Mouse (Mus musculus) CD4-positive helper T cell, adult 2 months (primary cell): Measurements from ENCODE around the gene Endou.

Source experiments
- DNase-seq: peaks from one replicate; pipeline ENCODE4 v3.0.0-alpha.2; 2012; ENCODE audit warnings: low read depth, missing footprints, low spot score

The Endou gene

DNA sequence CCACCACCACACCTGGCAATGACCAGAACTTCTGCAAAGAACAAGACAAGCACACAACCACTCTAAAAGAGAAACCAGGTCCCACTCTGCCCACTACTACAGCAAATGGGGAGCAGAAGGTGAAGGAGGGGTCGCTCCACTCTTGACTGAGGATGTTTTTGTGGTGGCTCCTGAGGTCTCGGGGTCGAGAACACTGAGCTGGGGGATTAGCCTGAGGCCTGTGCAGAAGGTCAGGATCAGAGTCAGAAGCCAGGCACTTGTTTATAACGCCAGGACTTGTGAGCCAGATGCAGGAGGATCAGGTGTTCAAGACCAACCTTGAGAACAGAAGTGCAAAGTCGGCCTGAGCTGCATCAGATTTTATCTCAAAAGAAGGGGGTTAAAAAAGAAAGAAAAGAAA lies 3.6 kb downstream of the Endou start:
- no peak for DNase-seq

DNA sequence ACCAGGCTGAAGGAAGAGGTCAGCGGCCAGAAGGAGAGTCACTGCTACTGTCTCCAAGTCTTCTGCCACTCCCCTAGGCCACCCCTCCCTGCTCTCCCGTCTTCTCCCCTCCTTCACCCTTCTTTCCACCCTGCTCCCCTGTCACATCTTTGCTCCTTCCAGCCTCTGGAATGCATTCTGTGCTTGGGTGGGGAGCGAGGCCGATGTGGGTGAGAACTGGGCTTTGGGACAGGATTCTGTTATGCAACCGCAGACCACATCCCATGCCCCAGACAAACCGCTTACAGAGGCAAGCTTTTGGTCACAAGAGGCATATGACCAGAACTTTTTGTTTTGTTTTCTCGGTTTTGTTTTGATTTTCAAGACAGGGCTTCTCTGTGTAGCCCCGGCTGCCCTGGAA lies 4.1 kb downstream of the Endou start:
- no peak for DNase-seq

DNA sequence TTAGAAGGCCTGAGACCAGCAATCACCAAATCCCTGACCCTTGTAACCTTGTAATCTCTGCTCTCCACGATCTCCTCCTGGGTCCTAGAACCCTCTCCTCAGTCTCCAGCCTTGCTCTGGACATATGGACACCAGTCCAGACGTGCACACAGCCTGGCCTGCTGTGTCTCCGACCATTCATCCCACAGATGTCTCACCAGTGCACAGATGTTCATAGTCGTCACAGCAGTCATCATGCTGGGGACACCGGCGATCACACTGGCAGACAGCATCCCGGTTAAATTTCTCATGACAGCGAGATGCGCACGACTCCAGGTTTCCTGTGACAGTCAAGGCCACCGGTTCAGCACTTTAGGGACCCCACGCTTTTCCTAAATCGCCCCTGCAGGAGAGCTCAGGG lies 4.8 kb downstream of the Endou start:
- DNase-seq = no peak

DNA sequence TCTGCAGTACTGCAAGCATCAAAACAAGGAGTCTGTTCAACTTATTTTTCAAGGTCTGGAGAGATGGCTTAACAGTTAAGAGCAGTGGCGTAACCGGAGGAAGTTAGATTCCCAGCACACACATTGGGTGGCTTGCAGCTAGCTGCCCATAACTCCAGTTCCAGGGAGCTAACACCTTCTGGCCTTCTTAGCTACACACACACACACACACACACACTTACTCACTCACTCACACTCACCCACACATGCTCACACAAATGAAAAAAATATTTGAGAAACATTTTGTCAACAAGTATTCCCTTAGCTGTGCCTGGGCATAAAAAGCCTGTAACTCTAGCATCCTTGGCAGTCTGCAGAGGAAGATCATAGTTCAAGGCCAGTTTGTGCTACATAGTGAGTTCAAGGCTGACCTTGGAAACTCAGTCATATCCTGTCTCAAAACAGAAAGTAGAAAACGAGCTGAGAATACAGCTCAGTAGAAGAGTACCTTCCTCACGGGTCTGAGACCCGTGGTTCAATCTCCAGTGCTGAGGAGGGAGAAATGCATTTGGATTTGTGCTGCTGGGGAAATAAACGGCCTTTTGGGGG lies 5.8 kb downstream of the Endou start:
- DNase-seq = peak; percentile 12

DNA sequence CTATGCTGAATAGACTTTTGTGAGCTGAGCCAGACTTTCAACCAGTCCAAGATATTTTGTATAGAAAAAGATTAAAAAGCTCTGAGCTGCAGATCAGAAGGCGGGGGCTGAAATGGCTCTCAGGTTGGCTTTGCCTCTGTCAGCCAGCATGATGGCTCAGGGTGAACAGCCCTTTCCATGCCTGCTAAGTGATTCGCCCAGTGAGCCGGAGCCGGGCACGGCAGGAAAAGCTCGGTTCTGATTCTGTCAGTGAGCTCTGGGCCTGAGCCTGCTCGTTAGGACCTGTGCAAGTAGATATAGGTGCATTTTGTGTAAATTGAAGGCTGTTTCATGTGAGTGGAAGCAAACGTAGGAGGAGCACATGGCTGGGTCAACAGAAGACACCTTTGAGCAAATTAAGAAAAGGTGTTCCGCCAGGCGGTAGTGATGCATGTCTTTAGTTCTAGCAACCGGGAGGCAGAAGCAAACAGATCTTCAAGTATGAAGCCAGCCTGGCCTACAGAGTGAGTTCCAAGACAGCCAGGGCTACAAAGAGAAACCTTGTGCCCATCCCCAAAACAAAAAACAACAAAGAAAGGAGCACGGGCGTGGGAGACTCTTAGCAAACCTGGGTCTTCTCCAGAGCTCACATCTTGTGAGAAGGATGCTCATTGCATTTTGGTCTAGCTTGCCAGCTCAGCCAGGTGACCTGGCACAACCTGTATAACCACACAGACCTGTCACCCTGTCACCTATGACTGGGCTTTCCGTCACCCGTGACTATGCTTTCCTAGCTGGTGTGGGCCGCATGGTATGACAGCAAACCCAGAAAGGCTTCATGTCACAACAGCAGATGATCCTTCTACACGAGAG lies 6.6 kb downstream of the Endou start:
- no peak for DNase-seq

DNA sequence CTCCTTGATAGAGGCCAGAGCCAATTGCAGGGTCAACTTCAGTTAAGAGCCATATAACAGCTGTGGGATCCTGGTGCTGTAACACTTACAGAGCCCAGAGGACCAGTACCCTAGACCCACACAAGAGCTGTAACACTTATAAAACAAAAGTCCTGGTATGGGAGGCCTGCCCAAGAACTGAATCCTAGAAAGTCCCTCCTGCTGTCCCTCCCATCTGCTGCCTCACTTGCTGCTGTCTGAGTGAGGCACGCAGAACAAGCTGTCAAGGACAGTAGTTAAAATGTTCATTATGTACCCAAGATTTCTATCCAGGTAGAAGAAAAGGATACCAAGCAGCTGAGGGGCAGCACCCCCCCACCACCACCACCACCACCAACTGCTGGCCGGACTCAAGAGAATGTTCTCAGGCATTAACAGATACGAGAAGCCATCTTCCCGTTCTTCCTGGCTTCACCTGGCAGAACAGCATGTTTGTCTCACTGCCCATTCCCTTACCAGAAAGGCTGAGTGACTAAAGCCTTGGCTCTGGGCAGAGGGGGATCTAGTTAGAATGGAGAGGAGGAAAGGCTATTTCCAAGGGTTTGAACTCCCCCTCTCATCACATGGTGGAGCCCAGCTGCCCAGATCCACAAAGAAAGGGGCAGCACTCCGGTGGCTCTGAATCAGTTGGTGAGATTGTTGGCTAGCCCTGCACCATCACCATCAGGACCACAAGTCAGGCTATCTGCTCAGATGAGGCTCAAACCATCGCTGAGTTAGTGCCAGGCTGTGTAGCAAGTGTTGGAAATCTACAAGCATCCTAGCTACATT lies 7.4 kb downstream of the Endou start:
- DNase-seq = no peak

DNA sequence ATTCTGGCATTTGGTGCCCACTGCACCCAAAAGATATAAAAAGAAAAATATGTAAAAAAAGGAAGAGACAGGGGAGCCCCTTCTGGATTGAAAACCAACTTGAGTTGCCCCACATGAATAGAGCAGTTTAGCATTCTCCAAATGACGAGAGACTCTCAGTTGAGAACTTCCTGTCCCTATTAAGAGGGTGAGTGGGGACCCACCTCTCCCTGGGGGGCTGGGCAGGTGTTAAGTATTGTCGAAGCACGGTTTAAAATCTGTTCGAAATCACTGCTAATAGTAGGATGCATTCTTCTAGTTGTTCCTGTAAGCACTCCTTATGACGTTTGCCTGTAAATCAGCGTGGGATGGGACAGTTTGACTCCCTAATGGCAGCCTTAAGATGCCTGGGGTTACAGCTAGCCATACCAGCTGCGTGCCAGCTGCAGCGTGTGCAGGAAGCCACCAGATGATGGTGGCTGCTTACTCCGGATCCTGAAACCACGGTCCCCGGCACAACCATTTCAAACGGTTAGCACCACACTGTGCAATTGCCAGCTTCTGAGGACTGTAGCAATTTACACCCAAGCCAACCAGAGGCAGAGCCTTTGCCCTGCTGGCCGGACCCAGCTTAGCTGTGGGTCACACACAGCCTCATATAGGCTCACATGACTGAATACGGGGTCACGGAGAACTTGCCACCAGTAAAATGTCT lies 10.0 kb downstream of the Endou start:
- DNase-seq = peak; percentile 45

DNA sequence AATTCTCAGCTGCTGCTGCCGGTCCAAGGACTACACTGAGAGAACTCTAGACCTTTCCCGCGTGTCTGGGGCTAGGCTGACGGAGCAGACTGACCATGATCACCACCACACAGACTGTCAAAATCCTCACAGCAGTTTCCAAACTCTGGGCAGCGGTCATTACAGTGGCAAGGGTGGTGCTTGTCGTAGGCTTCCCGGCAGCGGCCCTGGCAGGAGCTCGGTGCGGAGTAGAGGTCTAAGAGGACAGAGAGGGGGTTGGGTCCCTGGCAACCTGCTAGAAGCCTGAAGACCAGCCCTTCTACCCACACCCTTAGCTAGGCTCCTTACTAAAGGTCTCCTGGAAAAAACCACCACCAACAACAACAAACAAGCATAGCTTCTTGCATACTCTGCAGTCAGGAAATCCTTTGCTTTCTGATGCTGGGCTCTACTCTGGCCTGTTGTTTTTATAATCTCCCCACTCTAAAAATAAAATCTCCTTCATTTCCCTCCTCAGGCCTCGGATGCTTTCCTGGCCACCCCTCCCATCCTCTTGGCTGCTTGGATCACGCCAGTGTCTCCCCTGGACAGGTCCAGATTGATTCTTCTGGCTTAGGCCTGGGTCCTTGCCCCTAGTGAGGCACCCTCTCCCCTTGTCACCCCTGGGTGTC lies 11.0 kb downstream of the Endou start:
- no peak for DNase-seq

DNA sequence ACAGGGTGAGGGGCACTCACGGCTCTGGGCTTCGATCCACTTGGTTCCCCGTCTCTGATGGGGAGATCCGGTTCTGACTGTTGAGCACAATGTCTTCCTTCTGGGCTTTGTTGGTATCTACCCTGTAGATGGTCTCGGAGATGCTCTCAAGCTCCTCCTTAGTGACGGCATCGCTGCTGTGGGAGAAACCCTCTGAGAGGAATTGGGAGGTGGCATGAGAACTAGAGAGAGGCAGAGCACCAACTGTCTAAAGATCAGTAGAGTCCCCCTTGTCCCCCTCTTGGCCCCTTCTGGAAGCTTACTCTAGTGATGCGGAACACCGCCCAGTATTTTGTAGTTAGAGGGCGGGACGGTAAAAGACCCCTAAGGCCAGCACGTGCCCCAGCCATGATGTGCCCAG lies 11.6 kb downstream of the Endou start:
- no peak for DNase-seq

DNA sequence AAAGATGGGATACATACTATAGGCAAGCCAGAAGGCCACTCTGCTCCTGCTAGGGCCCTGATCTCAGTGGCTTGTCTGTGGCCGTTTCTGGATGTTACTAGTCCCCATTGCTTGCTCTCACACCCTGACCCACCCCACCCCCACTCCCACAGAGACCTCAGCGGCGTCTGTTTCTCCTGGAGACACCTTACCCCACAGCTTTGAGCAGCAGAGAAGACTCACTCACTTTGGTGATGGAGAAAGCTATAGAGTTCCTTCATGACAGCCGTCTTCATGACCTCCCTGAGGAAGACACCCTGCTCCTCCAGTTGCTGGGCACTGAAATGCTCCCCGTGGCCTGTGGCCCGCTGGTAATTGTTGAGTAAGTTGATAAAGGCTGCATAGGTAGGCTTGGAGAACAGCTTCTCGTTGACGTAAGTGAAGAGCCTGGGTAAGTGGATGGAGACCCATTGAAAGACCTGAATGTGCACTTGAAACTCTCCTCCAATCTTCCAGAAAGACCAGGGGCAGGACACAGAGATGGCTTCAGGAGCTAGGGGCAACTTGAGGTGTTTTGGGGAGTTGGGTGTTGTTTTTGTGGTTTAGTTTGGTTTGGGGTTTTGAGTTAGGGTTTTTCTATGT lies 12.5 kb downstream of the Endou start:
- DNase-seq = no peak

DNA sequence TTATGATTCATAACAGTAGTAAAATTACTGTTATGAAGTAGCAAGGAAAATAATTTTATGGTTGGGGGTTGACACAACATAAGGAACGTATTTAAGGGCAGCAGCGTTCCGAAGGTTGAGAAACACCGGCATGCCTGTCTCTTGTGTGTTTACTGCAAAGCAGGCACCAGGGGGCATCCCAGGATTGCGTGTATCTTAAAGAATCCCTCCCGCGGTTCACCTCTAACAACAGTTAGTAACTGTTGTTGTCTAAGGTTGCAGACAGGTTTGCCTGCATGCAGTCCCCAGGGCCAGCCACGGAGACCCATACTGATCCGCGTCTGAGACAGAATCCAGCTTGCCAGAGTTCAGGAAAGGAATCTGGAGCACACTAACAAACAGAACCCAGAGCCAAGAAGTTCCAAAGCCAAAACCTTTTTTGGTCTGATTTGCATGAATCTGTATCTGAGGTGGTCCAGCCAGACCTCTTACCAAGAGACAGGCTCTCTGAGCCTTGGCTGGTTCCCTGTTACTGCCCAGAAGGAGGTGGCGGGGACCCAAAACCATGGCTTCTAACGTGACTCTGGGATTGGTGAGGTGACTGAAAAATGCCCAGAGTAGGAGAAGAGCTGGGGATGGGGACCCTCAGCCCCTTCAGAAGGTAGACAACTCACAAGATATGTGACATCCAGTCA lies 13.1 kb downstream of the Endou start:
- peak; percentile 79 for DNase-seq

DNA sequence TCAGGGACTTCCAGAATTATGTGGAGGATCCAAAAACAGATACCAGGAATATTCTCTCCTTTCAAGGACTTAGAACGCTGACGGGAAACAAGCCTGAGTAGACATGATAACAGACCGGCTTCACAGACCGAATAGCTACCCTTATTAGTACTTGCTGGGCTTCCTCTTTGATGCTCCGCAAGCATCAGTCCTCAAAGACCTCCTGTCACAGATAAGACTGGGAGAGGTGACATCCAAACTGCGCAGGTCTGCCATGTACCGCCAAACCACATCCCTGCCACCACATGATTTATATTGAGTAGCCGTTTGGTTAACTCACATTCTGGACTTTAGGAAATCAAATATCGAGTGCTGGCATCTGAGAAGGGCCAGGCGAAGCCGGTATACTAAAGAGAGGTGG lies 14.4 kb downstream of the Endou start:
- DNase-seq = no peak

DNA sequence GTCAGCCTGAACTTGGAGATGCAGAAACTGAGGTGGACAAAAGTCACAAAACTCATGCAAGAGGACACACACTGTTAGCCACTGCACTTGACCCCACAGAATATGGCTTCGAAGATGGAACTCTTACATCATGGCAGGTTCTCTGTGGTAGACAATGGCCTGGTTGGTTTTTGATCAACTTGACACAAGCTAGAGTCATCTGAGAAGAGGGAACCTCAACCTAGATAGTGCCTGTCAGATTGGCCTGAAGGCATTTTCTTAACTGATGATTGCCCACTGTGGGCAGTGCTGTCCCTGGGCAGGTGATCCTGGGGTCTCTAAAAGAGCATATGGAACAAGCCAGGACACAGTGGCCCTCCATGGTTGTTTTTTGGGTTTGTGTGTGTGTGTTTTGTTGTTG lies 15.4 kb downstream of the Endou start:
- no peak for DNase-seq

DNA sequence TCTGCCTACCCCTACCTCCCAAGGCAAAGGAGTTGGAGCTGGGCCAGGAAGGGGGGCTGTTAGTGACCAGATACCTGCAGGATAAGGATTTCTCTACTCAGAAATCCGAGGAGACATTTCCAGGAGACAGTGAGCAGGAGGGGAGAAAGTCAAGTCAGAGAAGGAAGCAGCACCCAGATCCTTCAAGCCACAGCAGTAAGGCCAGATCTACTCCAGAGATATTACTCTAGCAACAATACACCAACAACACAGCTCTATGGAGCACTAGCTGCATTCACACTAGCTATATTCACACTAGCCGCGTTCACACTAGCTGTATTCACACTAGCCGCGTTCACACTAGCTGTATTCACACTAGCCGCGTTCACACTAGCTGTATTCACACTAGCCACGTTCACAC lies 16.1 kb downstream of the Endou start:
- no peak for DNase-seq

DNA sequence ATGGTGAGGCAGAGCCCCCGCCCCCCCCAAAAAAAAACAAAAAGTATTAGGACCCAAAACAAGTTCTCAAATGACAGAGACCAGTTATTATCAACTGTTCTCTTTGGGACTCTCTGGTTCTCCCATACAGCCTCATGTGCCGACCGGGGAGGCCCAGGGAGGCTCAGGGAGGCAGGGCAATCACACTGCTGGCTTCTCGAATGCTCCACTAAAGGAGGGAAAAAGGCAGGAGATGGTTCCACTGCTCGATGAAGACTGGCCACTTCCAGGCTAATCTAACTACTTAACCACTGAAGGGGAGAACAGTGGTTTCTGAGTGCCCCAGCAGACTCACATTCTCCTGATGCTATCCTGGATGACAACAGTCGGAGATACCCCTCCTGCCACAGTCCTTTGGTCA lies 18.6 kb downstream of the Endou start:
- no peak for DNase-seq

DNA sequence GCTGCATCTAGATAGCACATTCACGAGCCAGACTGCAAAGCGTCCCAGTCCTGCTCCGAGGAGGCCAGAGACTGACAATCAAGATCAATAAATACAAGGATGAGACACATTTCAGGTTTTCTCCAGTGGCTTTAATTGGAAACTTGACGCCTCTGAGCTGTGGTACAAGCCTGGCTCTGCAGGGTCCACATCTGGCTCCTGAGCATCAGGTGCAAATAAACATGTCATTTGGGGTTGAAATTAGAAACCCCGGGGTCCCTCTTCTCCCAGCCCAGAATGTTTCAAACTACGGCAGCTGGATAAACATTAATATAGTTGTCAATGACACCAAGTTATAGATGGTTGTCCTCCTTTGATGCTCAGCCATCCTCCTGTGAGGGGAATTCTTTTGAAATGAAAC lies 20.2 kb downstream of the Endou start:
- no peak for DNase-seq

DNA sequence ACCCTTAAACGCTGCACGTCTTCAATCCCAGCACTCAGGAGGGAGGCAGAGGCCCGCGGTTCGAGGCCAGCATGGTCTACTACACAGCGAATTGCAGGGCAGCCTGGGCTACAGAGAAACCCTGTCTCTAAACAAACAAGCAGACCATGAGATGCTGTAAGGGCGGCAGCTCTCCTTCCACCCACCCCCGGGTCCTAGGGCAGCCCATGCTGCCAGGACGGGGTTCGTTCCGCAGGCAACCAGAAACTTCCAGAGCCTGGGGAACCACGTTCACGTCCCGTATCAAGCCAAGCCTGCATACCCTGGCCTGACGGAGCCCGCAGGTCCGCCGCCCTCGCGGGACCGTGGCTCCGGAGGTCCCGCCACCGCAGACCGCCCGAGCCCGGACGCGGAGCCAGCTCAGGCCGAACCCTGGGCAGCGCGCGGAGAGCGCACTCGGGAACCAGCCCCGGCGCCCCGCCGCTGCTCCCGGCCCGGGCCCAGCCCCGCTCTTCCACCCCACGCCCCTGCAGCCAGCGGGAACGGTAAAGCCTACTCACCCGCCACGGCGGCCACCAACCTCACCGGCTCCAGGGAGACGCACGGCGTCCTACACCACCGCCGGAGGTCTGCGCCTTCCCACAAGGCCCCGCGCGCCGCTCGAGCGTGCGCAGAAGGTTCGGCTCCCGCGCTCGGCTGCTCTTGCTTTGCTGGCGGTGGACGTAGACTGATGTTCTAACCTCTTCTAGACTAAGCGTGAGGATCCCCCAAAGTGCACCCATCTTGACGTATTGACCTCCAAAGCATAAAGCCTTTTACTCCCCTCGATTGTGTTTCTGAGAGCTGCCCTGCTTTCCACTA lies 25.7 kb downstream of the Endou start, which contains the start of gene Rpap3:
Gene Rpap3, minus strand, starts transcription at position 615 of the 840 bp plus-strand sequence.
- peak; percentile 85 for DNase-seq

DNA sequence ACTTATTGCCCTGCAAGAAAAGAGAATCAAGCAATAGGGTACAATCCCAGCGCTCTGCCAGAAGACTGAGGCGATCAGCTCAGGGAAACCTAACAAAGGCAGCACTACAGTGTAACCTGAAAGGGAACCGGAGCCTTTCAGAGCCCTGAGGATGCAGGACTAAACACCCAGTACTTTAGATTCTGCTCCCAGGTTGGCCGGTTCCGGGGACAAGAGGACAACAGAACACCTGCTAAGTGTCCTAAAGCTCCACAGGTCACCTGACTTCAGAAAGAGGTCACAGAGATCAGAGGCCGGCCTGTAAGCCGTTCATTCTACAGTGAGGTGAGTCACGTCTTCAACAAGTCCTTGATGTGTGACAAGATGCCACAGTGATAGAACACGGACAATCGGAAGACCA lies 34.5 kb downstream of the Endou start:
- no peak for DNase-seq

DNA sequence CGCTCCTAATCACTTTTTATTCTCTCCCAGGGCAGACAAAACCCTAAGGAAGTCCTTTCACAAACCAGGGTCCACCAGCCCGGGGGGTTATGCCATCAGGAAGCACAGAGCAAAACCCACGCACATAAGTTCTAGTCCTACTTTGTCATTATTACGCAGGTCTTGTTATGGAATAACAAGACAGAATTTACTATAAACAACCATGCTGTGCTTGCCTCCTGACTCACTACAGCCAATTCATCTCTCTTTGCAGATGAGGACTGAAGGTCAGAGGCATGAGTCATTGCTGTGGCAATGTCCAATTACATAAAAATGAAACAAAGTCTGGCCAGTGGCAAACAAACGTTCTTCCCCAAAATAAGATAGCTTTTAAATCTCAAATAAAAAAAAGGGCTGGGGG lies 37.7 kb downstream of the Endou start:
- no peak for DNase-seq
